Mouse (Mus musculus) erythroblast, adult 5-6 weeks (primary cell): ENCODE data around the gene Spaca6. TPM values are rescaled to one million over a fixed set of nuclear protein-coding genes. Genes with fewer than 3 reads are reported as not detected.
"Not testable (repeated sequence)": the region's sequence is repeated elsewhere in the genome, so short reads cannot be mapped to it uniquely, and the experiment has no call there.

Source experiments
- ATAC-seq: replicated peaks from 2 replicates; pipeline ENCODE4 v1.8.0; 2016; ENCODE audit warnings: moderate number of reproducible peaks, mild to moderate bottlenecking, moderate TSS enrichment, inconsistent platforms; ENCODE audit not compliant: poor library complexity, low FRiP score, severe bottlenecking
- total RNA-seq, 2 experiments: library from RNA; stranded (forward) in 1 of 2; stranded (reverse) in 1 of 2; fragments of 150-400 nt in 1 of 2; fragments of 200-764, 138-1000 nt in 1 of 2; gene quantifications; 2 replicates each; pipeline versions ENCODE4 v1.2.3 to v1.2.4; 2015 to 2017; ENCODE audit warnings: low replicate concordance in 2 of 2

Gene Spaca6
- total RNA-seq, 2 experiments from 2014 or later: not detected

DNA sequence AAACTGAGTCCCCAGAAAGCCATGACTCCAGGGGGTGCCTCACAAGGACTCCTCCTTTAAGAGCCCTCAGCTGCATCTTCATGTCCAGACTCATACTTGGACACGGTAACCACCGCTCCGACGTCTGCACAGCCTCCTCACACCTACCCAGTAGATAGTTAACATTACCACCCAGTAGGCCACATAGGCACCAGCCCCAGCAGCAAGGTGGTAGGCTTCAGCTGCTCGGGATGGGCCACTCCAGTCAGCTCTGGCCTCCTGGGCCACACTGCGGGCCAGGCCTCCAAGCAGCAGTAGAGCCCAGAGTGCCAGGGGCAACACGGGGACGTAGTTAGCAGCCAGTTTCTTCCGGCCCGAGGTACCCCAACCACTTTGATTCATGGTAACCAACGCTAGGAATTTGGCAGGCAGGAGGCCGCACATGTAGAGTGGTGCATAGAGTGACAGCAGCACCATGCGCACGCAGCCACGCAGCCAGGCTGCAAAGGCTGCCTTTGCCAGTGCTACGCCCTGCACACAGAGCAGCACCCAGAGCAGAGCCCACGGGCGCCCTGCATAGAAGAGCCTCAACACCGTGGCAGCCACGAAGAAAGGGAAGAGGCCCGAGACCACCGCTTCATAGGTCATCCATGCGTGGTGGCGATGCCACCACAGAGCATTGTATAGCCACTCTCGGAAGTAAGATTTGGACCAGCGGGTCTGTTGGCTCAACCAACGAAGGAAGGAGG, 16.7 kb downstream of the Spaca6 start:
- ATAC-seq: no peak

DNA sequence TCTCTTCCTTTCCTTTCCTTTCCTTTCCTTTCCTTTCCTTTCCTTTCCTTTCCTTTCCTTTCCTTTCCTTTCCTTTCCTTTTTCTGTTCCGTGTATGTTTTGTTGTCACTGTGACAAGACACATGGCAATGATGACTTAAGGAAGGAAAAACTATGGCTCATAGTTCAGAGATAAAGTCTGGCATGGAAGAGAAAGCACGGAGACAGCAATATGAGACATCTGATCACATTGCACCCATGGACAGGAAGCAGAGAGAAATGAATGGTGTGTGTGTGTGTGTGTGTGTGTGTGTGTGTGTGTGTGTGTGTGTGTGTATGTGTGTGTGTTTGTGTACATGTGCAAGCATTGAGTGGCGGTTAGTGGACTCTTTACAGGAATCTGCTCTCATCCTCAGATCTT, 17.6 kb downstream of the Spaca6 start:
- ATAC-seq: not testable (repeated sequence)

DNA sequence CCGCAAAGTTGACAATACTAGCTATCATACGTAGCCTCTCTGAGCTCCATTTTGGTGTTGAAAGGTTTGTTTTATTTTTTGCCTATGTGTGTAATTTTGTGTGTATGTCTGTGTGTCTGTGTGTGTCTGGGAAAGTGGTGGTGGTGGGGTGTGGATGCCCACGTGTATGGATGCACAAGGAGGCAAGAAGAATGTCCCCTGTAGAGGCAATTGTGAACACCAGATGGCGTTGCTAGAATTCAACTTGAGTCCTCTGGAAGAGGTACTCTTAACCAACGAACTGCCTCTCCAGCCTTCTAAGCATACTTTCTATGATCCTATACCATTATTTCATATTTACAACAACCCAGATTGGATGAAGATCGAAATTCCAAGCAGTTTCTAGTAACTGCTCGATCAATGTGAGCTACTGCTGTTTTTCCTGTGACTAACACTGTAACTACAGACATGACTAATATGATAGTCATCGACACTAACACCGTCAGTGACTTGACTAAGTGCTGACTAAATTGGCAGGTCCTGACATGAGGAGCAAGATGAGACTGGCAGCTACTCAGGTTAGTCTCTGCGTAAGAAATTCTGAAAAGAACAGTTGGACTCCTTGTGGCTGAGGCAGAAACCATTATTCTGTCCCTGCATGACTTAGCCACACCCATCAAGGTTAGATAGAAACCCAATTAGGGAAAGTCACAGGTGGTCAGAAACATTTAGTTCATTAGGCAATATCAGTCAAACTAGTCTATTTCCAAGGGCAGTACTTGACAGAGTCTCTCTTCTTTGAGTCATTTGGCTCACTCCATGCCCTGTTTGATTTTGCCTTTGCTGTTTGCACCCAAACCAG, 18.4 kb downstream of the Spaca6 start:
- ATAC-seq: no peak

DNA sequence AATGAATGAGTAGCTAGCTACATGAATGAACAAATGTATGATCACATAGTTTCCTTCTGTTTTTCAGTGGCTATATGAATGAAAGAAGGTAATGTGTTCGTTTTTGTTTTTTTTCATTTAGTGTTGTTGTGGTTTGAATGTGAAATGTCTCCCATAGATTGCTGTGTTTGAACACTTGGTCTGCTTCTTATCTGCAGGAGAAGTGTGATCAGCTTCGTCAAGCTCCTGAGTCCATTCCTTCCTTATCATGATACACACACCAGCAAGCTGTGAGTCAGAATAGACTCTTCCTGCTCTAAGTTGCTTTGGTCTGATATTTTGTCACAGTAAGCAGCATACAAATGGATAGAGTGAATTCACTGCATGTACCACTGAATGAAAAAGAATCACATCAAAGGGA, 22.0 kb downstream of the Spaca6 start:
- ATAC-seq: no peak

DNA sequence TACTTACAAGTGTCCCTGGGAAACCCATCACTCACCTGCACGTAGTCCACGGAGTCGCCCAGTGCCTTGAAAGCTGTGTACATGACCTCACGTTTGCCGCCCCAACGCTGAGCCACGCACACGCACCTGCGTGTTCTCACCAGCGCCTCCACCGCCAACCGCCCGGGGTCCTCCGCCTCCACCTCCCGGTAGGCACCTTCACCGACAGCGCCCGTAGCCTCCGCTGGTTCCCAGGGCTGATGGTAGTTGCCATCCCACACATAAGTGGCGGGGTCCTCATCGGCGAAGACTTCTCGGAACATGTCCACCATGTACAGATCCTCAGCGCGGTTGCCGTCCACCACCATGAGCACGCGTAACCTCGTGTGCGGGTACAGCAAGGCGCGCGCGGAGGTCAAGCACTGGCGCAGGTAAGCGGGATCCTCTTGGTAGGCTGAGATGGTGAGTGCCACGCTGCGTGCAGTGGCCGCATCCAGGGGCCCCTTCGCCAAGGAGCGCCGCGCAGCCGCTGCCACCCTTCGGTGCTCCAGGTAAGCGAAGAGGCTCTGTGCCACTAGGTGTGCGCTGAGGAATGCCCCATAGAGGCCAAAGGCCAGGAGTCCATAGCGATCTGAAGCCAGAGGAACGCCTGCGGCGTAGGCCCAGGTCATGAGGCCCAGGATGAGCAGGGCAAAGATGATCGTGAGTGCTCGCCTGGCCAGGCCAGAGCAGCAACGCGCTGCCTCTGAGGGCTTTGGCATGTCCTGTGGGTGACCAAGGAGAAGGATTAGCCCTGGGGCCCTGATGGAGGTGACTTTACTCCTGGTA, 23.2 kb downstream of the Spaca6 start:
- ATAC-seq: no peak

DNA sequence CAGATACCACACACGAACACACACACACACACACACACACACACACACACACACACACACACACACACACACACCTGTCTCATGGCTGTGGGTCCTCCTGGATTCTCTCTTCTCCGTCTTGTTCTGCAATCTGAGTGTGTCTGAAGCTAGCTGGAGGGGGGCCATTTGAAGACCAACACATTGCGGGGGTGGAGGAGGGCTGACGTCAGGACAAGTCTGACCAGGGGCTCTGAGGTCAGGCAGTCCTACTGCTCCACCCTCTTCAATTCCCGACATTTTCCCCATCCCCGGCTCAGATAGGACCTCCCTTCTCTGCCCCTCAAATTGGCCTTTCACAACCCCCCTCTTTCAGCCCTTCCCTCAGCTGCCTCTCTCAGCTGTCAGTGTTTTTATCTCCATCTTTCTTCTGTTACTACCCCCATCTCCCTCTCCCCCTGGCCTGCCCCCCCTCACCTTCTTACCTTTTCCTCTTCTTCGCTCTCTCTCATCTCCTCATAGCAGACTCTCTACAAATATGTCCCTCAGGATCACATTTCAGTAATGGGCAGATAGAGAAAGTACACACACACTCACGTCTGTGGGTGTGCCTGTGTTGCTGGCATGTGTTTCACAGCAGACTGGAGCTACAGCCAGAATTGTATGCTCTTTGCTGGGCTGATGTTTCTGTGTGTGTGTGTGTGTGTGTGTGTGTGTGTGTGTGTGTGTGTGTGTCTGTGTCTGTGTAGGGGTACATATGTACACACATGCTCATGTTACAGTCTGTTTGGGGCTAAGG, 28.3 kb downstream of the Spaca6 start, which contains the start of gene Has1:
Has1 (minus strand) TSS at position 142 of the 775 bp plus-strand sequence.
- no peak for ATAC-seq

DNA sequence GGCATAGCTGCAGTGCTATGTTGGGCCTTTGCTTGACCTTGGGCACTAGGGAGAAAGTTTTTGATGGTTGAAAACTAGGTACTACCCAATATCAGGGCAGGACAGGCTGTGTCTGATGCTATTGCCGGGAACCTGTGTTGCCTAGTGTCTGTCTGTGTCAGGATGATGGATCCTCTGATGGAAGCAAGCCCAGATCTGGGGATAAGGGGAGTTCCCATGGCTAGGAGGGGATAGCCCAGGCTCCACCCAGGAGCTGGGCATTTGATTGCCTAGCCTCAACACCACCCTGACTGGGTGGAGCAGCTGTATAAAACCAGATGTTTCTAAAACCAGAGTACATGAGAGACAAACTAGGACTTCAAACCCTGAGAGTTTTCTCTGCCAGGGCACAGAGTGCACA, 29.7 kb downstream of the Spaca6 start:
- ATAC-seq: no peak

DNA sequence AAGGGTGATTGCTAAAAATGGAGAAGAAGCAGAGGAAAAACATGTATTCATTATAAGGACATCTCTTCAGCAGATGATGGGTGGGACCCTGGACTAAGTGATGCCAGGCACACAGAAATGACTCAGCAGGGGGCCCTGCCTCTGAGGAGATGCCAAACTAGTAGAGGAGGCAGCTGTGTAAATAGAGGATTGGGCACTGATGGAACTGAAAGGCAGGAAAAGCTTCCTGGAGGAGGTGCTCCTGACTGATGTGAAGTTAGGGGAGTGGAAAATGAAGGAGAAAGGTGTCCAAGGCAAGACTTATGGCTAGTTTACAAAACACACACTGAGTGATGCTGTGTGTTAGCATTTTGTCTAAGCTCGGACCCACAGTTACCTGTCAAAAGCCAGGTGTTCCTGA, 30.5 kb downstream of the Spaca6 start:
- ATAC-seq: no peak

DNA sequence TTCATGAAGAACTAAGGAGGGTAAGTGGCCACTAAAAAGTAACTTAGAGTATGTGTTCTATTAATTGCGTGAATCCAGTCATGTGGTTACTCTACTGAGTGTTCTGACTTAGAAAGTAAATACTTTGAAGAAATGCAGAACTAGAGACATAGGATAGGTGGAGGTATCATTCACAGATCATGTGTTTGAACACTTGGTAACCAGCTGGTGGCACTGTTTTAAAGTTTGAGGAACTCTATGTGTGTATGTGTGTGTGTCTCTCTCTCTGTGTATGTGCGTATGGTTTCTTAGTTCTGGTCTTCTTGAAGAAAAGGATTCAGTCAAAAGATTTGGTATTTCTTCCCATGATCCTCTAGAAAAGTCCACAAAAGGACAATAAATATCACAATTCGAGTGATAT, 33.2 kb downstream of the Spaca6 start:
- ATAC-seq: no peak

DNA sequence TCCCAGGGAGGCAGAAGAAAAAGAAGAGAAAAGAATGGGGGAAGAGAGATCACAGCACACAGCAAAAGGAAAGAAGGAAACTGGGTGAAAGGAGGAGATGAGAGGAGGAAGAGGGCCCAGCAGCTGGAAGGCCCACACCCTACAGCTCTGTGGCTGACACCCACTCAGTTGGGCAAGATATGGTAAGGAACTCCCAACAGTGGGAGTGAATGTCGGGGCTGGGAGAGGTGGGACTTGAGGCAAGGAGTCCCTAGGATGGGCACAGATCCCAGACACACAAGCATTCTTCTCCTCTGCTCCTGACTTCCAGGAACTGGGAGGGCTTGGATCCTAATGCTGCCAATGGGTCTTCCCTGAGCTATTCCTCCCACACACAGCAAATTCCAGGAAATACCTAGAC, 35.4 kb downstream of the Spaca6 start:
- ATAC-seq: no peak

DNA sequence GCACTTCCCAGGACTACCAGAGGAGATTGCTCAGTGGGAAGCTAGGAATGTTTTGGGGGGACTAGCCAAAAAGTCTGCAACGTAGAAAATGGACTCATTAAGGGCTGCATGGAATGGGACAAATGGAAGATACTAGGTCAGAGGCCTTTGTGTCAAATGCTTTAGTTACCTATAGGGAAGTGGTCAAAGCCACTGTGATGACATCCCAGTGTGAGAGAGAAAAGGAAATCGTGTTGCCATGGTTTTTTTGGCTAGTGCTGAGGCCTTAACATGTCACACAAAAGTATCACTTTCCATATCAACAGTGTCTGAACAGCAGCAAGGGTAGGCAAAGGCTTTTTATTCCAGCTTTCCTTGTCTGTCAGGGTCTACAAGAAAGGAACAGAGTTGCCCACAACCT, 38.2 kb downstream of the Spaca6 start:
- ATAC-seq: no peak

DNA sequence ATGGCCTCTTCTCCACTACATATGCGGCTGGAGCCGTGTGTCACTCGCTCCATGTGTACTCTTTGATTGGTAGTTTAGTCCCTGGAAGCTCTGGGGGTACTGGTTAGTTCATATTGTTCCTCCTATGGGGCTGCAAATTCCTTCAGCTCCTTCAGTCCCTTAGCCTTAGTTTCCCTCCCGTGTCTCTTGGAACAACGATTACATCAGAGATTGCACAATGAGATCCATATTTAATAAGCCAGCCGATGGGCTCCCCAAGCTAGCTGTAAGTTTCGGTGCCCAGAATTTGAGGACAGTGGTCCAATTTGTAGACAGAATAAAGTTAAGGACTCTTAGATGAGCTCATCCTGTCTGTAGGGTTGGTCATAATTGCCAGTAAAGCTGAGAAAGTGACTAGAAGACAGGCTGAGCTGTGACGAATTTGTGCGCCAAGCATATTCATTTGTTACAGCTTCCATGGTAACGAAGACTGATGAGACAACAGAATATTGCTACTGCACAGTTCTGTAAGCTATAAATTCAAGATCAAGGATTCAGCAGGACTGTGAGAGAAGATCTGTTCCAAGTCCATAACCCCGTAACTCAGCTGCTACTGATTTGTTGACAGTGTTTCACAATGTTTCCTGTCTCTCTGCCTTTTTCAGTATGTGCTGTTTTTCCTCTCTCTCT, 40.0 kb downstream of the Spaca6 start:
- ATAC-seq: no peak

DNA sequence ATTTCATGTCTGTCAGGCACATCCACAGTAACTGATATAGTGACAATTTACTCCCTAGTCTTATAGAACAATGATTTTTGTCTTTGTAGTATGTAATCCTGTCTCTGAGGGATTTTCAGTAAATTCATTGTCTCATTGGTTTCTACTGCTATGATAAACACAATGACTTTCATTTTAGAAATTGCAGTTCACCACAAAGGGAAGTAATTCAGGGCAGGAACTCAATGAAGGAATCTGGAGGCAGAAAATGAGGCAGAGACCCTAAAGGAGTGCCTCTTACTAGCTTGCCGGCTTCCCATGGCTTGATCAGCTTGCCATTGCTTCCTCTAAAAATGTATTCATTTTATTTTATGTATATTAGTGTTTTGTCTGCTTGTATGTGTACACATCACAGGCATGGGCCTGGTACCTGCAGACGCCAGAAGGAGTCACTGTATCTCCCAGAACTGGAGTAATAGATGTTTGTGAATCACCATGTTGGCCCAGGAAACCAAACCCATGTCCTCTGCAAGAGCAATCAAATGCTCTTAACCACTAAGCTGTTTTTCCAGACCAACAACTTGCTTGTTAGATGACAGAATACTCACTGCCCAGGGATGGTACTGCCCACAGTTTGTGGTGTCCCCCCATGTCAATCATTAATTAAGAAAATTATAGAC, 44.1 kb downstream of the Spaca6 start:
- no peak for ATAC-seq

DNA sequence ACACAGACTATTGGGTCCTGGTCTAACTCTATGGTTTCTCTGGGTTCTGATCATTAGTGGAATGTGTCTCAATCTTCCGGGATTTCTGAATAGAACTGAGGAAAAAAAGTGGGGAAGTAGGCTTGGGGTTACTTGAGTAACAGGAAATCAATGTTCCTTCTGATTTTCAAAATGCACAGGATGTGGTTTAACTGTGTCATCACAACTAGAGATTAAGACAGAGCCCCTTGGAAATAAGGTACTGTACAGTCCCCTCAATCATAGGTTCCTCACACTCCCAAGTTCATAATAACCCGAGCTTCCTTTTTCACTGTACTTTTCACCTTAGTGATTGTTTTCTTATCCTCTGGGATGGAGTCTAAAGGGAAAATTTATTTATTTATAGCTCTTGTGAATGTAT, 44.7 kb downstream of the Spaca6 start:
- no peak for ATAC-seq

DNA sequence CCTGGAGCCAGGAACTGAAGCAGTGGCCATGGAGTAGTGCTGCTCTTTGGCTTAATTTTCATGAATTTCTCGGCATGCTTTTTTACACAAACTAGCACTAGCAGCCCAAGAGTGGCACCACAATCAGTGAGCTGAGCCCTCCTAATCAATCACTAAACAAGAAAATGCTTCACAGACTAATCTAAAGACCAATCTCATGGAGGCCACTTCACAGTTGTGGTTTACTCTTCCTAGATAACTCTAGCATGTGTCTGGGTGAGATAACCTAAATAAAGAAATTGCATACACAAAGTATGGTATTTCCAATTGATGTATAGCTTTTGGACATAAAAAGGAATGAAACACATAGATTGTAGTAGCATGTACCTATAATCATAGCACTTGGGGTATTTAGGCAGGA, 52.4 kb downstream of the Spaca6 start:
- no peak for ATAC-seq

DNA sequence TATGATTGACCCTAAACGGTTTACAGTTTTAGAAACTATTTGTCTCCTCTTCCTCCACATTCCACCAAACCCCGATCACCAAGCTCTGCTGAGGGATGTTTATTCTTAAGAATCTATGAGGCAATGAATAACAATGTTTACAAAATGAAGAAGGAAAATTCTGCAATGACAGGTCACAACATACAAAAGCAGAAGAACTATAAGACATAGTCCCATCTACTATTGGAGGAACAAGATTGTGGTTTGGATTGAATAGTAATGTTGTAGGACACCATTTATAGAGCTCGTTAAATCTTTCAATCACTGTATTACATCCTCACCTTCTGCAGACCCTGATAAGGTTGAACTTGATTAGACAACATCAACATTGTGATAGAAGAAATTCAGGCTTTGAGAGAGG, 55.7 kb downstream of the Spaca6 start:
- no peak for ATAC-seq

DNA sequence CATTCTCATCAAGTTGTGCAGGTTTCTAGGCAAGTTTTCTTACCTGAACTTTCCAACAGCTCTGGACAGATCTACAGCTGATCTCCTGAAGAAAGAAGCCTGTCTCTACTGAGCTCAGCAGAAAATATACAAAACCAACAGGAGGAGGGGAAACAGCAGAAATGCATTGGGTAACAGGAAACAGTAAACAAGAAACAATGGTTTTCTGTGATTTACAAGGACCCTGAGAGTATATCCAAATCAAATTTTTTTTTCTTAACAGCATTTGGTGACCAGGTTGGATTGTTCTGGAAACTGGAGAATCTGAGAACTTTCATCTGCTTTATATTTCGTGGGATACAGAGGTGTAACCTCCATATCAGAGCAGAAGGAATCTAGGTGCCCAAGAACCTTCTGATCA, 56.9 kb downstream of the Spaca6 start, which contains the start of gene Fpr1:
Fpr1 (minus strand) TSS at position 101 of the 400 bp plus-strand sequence.
- ATAC-seq: no peak

DNA sequence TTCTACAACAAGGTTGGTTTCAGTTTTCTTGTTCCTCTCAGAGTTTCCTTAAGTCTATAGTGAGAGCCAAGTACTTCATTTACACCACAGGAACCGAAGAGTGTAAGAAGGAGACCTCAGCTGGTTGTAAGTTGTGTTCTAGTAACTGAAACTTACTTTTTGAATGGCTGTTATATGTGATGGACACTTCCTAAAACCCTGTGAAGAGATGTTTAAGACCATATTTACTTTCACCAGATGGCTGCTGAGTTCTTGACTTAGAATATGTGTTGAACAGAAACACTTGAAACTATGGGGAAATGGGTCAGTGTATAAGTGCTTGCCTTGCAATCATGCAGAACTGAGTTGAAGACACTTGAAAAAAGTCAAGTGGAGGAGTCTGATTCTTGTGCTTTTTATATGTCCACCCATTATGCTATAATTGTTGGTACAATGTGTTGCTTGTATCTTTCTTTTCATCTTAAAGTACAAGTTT, 60.9 kb downstream of the Spaca6 start, which contains the start of the genes Fpr2 and Fpr3:
Fpr2 (plus strand) TSS at position 51 of the 475 bp plus-strand sequence.
Fpr3 (plus strand) TSS at position 79 of the 475 bp plus-strand sequence.
- ATAC-seq: no peak
